ENCODE assay signal across 7 mouse cellular contexts in genomic region chr17:32312801-32313200, GRCm38 (mm10).
"Had no signal": no experiment of that assay in that cellular context is flagged by ENCODE, and none has a peak within 500 bp of the region (broad histone marks: within the 10 kb centered on the region; RNA-seq: fewer than 3 reads in every experiment).

No protein-coding gene starts in this region.

- DNase-seq: kidney, postnatal 36 days; left cerebral cortex, postnatal 4 days; lung, adult 18-20 months; lung, postnatal 36 days; right cerebral cortex, adult 18-20 months; right cerebral cortex, postnatal 25 days; thymus, postnatal 4 days had no signal
